In genomic region chr3:9159073-9159472, GRCm38 (mm10) we compare ENCODE assay signal across 20 mouse cellular contexts.
DNase-seq lines count a peak whose midpoint lies in the region; ATAC-seq and TF ChIP-seq lines count a peak whose summit lies in the region.
"Had no signal": no experiment of that assay in that cellular context is flagged by ENCODE, and none has a peak within 500 bp of the region (broad histone marks: within the 10 kb centered on the region; RNA-seq: fewer than 3 reads in every experiment).

No protein-coding gene starts in this region.

- no peaks in the 10 kb centered on the region for H3K9me3 ChIP-seq in hindbrain, embryonic 16.5 days (ENCODE audit: control insufficient read depth, low read length)
- H3K9me3 ChIP-seq in hindbrain, postnatal 0 days (ENCODE audit: low read length) = no peaks in the 10 kb centered on the region
- no peaks in the 10 kb centered on the region for H3K9me3 ChIP-seq in midbrain, embryonic 14.5 days (ENCODE audit: control insufficient read depth, low read length)
- no peaks in the 10 kb centered on the region for H3K9me3 ChIP-seq in midbrain, embryonic 11.5 days (ENCODE audit: control insufficient read depth, low read length)
- H3K9me3 ChIP-seq: hindbrain, embryonic 12.5 days; limb, embryonic 13.5 days; neural tube, embryonic 12.5 days had no signal

- no peak for ATAC-seq in hindbrain, embryonic 16.5 days
- no peak for ATAC-seq in hindbrain, postnatal 0 days
- ATAC-seq in midbrain, embryonic 14.5 days (ENCODE audit: low FRiP score, low TSS enrichment) = no peak
- ATAC-seq in midbrain, embryonic 11.5 days (ENCODE audit: low FRiP score) = no peak
- ATAC-seq: forebrain, postnatal 0 days; lung, postnatal 0 days had no signal

- TF ChIP-seq CTCF in hindbrain, postnatal 0 days (IDR thresholded peaks at IDR 0.05; ENCODE audit: low read depth) = no peak

- no peak overlapping the region for H3K4me3 ChIP-seq in hindbrain, embryonic 16.5 days (ENCODE audit: low read length)
- no peak overlapping the region for H3K4me3 ChIP-seq in hindbrain, postnatal 0 days (ENCODE audit: low read length)
- no peak overlapping the region for H3K4me3 ChIP-seq in midbrain, embryonic 14.5 days (replicated peaks; ENCODE audit: low read depth, low read length)
- H3K4me3 ChIP-seq in midbrain, embryonic 11.5 days (ENCODE audit: low read depth, low read length) = no peak overlapping the region
- H3K4me3 ChIP-seq: hindbrain, embryonic 12.5 days; layer of hippocampus, adult 2 months; left cerebral cortex, adult 2 months; limb, embryonic 13.5 days; neural tube, embryonic 12.5 days had no signal

- WGBS in hindbrain, embryonic 16.5 days = 30% methylated on average over 15 of the region's 15 CpGs
- WGBS in hindbrain, postnatal 0 days = 34% methylated on average over 15 of the region's 15 CpGs
- WGBS in midbrain, embryonic 14.5 days = 32% methylated on average over 15 of the region's 15 CpGs
- WGBS in midbrain, embryonic 11.5 days = 32% methylated on average over 15 of the region's 15 CpGs

- 0 out of 2 replicates have a peak overlapping the region, but pooled peaks have one; percentile 22 for H3K9ac ChIP-seq in hindbrain, embryonic 16.5 days (ENCODE audit: low read depth, low read length)
- no peak overlapping the region for H3K9ac ChIP-seq in hindbrain, postnatal 0 days (replicated peaks; ENCODE audit: low read length)
- no peak overlapping the region for H3K9ac ChIP-seq in midbrain, embryonic 14.5 days (replicated peaks; ENCODE audit: low read length)
- no peak overlapping the region for H3K9ac ChIP-seq in midbrain, embryonic 11.5 days (ENCODE audit: low read length)
- H3K9ac ChIP-seq: forebrain, postnatal 0 days; hindbrain, embryonic 12.5 days; limb, embryonic 13.5 days; liver, embryonic 14.5 days; neural tube, embryonic 12.5 days had no signal

- H3K4me2 ChIP-seq in hindbrain, embryonic 16.5 days (ENCODE audit: low read length) = no peak overlapping the region
- no peak overlapping the region for H3K4me2 ChIP-seq in hindbrain, postnatal 0 days (ENCODE audit: low read depth, low read length)
- no peak overlapping the region for H3K4me2 ChIP-seq in midbrain, embryonic 14.5 days (ENCODE audit: low read length)
- H3K4me2 ChIP-seq in midbrain, embryonic 11.5 days = no peak overlapping the region
- H3K4me2 ChIP-seq: hindbrain, embryonic 12.5 days; limb, embryonic 13.5 days; neural tube, embryonic 12.5 days had no signal

- H3K4me1 ChIP-seq in hindbrain, embryonic 16.5 days (ENCODE audit: control insufficient read depth, insufficient read depth, low read depth, low read length) = no peaks in the 10 kb centered on the region
- H3K4me1 ChIP-seq in hindbrain, postnatal 0 days (ENCODE audit: insufficient read depth, low read length) = no peaks in the 10 kb centered on the region
- H3K4me1 ChIP-seq in midbrain, embryonic 14.5 days (ENCODE audit: control insufficient read depth, insufficient read depth, low read length) = no peaks in the 10 kb centered on the region
- no peaks in the 10 kb centered on the region for H3K4me1 ChIP-seq in midbrain, embryonic 11.5 days (ENCODE audit: control insufficient read depth, insufficient read depth, low read length)
- H3K4me1 ChIP-seq: hindbrain, embryonic 12.5 days; limb, embryonic 13.5 days; neural tube, embryonic 12.5 days had no signal

- no peak overlapping the region for H3K27ac ChIP-seq in hindbrain, embryonic 16.5 days (ENCODE audit: low read depth, low read length)
- H3K27ac ChIP-seq in hindbrain, postnatal 0 days = no peak overlapping the region
- H3K27ac ChIP-seq in midbrain, embryonic 14.5 days (replicated peaks; ENCODE audit: low read depth, low read length) = no peak overlapping the region
- H3K27ac ChIP-seq in midbrain, embryonic 11.5 days (ENCODE audit: low read depth, low read length) = no peak overlapping the region
- H3K27ac ChIP-seq: hindbrain, embryonic 12.5 days; layer of hippocampus, adult 2 months; left cerebral cortex, adult 2 months; limb, embryonic 13.5 days; liver, embryonic 14.5 days; neural tube, embryonic 12.5 days had no signal

- no peak for DNase-seq in hindbrain, postnatal 0 days (ENCODE audit: low spot score)
- DNase-seq in midbrain, embryonic 14.5 days = peak; percentile 31
- DNase-seq in midbrain, embryonic 11.5 days (ENCODE audit: low spot score, missing footprints) = no peak
- peak; percentile 34 for DNase-seq in embryo, embryonic 10.5 days (ENCODE audit: low spot score)
- DNase-seq in gastrocnemius, postnatal 25 days = no peak
- DNase-seq in cerebellum, postnatal 25 days = no peak
- DNase-seq: adrenal gland, adult 8-10 months; cerebellum, adult 11-12 months; cerebellum, postnatal 36 days; forebrain, postnatal 0 days; kidney, adult 11 months; thymus, postnatal 25 days had no signal

- H3K36me3 ChIP-seq in hindbrain, embryonic 16.5 days (ENCODE audit: control insufficient read depth, insufficient read depth, low read length) = no peaks in the 10 kb centered on the region
- no peaks in the 10 kb centered on the region for H3K36me3 ChIP-seq in hindbrain, postnatal 0 days (ENCODE audit: insufficient read depth, low read length)
- no peaks in the 10 kb centered on the region for H3K36me3 ChIP-seq in midbrain, embryonic 14.5 days (ENCODE audit: control insufficient read depth, insufficient read depth, low read length)
- no peaks in the 10 kb centered on the region for H3K36me3 ChIP-seq in midbrain, embryonic 11.5 days (ENCODE audit: control insufficient read depth, insufficient read depth, low read length)
- H3K36me3 ChIP-seq: hindbrain, embryonic 12.5 days; limb, embryonic 13.5 days; neural tube, embryonic 12.5 days had no signal

- H3K27me3 ChIP-seq in hindbrain, embryonic 16.5 days (replicated peaks; ENCODE audit: control insufficient read depth, insufficient read depth, low read length) = no peaks in the 10 kb centered on the region
- H3K27me3 ChIP-seq in hindbrain, postnatal 0 days (ENCODE audit: insufficient read depth, low read length) = no peaks in the 10 kb centered on the region
- no peaks in the 10 kb centered on the region for H3K27me3 ChIP-seq in midbrain, embryonic 14.5 days (ENCODE audit: control insufficient read depth, insufficient read depth, low read length)
- H3K27me3 ChIP-seq in midbrain, embryonic 11.5 days (ENCODE audit: control insufficient read depth, insufficient read depth, low read length) = no peaks in the 10 kb centered on the region
- H3K27me3 ChIP-seq: hindbrain, embryonic 12.5 days; limb, embryonic 13.5 days; neural tube, embryonic 12.5 days had no signal

Comparison
In these comparisons a context has a peak if more than half of its experiments do, and no peak if none do; other contexts are left out.
1. DNase-seq: peak in midbrain, embryonic 14.5 days (single experiment) and embryo, embryonic 10.5 days (single experiment); none in hindbrain, postnatal 0 days (single experiment), midbrain, embryonic 11.5 days (single experiment), gastrocnemius, postnatal 25 days (single experiment) and cerebellum, postnatal 25 days (0 of 2).